Mouse (Mus musculus) limb, embryonic 11.5 days (tissue): ENCODE results near the gene Xylt2. TPM values are rescaled to one million over a fixed set of nuclear protein-coding genes. Genes with fewer than 3 reads are reported as not detected.

Experiments used
- ATAC-seq: fragments of 200-750 bp; cut with Nextera tagmentation; 2 replicates; pipeline ENCODE4 v1.8.0; 2017; ENCODE audit warnings: low read depth; ENCODE audit not compliant: insufficient number of reproducible peaks, low FRiP score, low TSS enrichment
- DNase-seq: peaks from one replicate; pipeline ENCODE4 v3.0.0-alpha.2; 2015; ENCODE audit warnings: low spot score
- H3K27ac ChIP-seq: fragments of 300-500 bp; sonication (generic); replicated peaks from 2 replicates; pipeline ENCODE4 v1.5.1; 2014; ENCODE audit warnings: low read depth, mild to moderate bottlenecking, low read length
- H3K27me3 ChIP-seq: fragments of 300-500 bp; sonication (generic); 2 replicates; pipeline ENCODE4 v1.6.1; 2014; ENCODE audit warnings: mild to moderate bottlenecking, low read length, mixed read lengths; ENCODE audit not compliant: control insufficient read depth, insufficient read depth
- H3K36me3 ChIP-seq: fragments of 300-500 bp; sonication (generic); 2 replicates; pipeline ENCODE4 v1.6.1; 2014; ENCODE audit warnings: mild to moderate bottlenecking, low read length, moderate library complexity, mixed read lengths; ENCODE audit not compliant: control insufficient read depth, insufficient read depth
- H3K4me1 ChIP-seq: fragments of 300-500 bp; sonication (generic); 2 replicates; pipeline ENCODE4 v1.6.1; 2014; ENCODE audit warnings: low read length, mixed read lengths; ENCODE audit not compliant: control insufficient read depth, insufficient read depth
- H3K4me2 ChIP-seq: fragments of 300-500 bp; sonication (generic); 2 replicates; pipeline ENCODE4 v1.6.1; 2014; ENCODE audit warnings: low read depth, mild to moderate bottlenecking, moderate library complexity; ENCODE audit not compliant: severe bottlenecking
- H3K4me3 ChIP-seq: fragments of 300-500 bp; sonication (generic); 2 replicates; pipeline ENCODE4 v1.5.1; 2014; ENCODE audit warnings: low read depth, low read length
- H3K9ac ChIP-seq: fragments of 300-500 bp; sonication (generic); 2 replicates; pipeline ENCODE4 v1.6.1; 2014; ENCODE audit warnings: mild to moderate bottlenecking, low read length
- H3K9me3 ChIP-seq: fragments of 300-500 bp; sonication (generic); 2 replicates; pipeline ENCODE4 v1.6.1; 2016; ENCODE audit warnings: low read length; ENCODE audit not compliant: control insufficient read depth
- WGBS: fragments of 180-500 bp; shearing (Covaris S2); extraction: QIAGEN DNeasy Blood & Tissue Kit; methylation state at CpG from one replicate; pipeline ENCODE4 v1.1.7; 2014; 5-methylcytosine and 5-hydroxymethylcytosine counted together
- polyA plus RNA-seq: library from polyadenylated mRNA; unstranded; fragments of >200 nt; fragmentation: Nextera tagmentation; extraction: Ambion mirVana; gene quantifications from 2 replicates; pipeline ENCODE4 v1.2.1, GENCODE M21; 2014

Gene Xylt2
- polyA plus RNA-seq, 1 experiment from 2014 or later = 16.2 TPM

GRCm38 (mm10) chr11:94687178-94687577 is 9.9 kb upstream of the Xylt2 start:
- H3K36me3 ChIP-seq = no peaks in the 10 kb centered on the region
- no peaks in the 10 kb centered on the region for H3K9me3 ChIP-seq
- H3K27me3 ChIP-seq = no peaks in the 10 kb centered on the region
- ATAC-seq (no peak), DNase-seq (no peak)
- H3K27ac ChIP-seq = no peak overlapping the region
- no peak overlapping the region for H3K4me3 ChIP-seq
- H3K4me2 ChIP-seq = no peak overlapping the region
- no peak overlapping the region for H3K9ac ChIP-seq
- WGBS = 87% methylated on average over 6 of the region's 6 CpGs
- no peaks in the 10 kb centered on the region for H3K4me1 ChIP-seq

- no peak for DNase-seq
- no peak for ATAC-seq
- Histone ChIP-seq H3K4me1 (peaks cover 4% of the 10 kb centered on the region), H3K4me3 (no peak overlapping the region), H3K27me3 (no peaks in the 10 kb centered on the region), H3K27ac (no peak overlapping the region), H3K9me3 (no peaks in the 10 kb centered on the region), H3K36me3 (no peaks in the 10 kb centered on the region), H3K9ac (no peak overlapping the region), H3K4me2 (no peak overlapping the region)
- WGBS = 84% methylated on average over 7 of the region's 7 CpGs
Observed at GRCm38 (mm10) chr11:94682427-94682826, 5.1 kb upstream of the Xylt2 start.

DNA sequence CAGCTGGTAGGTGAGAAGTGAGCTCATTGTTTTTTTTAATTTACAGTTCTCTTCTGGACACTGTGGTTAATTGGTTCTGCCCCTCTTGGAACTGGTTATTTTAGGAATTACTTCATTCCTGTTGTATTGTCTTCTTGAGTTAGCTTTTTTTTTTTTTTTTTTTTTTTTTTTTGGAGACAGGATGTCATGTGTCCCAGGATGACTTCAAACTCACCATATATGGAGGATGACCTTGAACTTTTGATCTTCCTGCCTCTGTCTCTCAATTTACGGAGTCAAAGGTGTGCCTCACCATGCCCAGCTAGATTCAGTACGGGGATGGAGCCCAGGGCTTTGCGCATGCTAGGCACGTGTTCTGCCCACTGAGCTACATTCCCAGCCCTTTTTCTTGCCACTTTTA is 4.3 kb upstream of the Xylt2 start:
- Histone ChIP-seq H3K9ac (no peak overlapping the region), H3K4me1 (peaks cover 4% of the 10 kb centered on the region), H3K4me3 (no peak overlapping the region), H3K36me3 (no peaks in the 10 kb centered on the region), H3K9me3 (no peaks in the 10 kb centered on the region), H3K27ac (no peak overlapping the region), H3K27me3 (no peaks in the 10 kb centered on the region), H3K4me2 (no peak overlapping the region)
- DNase-seq (no peak), ATAC-seq (no peak)
- 77% methylated on average over 4 of the region's 4 CpGs for WGBS

- no peak for DNase-seq
- no peak overlapping the region for H3K4me2 ChIP-seq
- no peak overlapping the region for H3K27ac ChIP-seq
- no peaks in the 10 kb centered on the region for H3K36me3 ChIP-seq
- peaks cover 13% of the 10 kb centered on the region for H3K4me1 ChIP-seq
- no peak overlapping the region for H3K9ac ChIP-seq
- ATAC-seq = no peak
- H3K27me3 ChIP-seq = no peaks in the 10 kb centered on the region
- H3K9me3 ChIP-seq = no peaks in the 10 kb centered on the region
- no peak overlapping the region for H3K4me3 ChIP-seq
Observed at GRCm38 (mm10) chr11:94680639-94681038, 3.3 kb upstream of the Xylt2 start.

- Histone ChIP-seq H3K4me2 (peak overlapping the region; percentile 83), H3K27ac (no peak overlapping the region), H3K4me3 (peak overlapping the region; percentile 85), H3K27me3 (no peaks in the 10 kb centered on the region), H3K9ac (peak overlapping the region; percentile 96; the same call in 1 of the 2 replicates), H3K4me1 (peaks cover 14% of the 10 kb centered on the region), H3K9me3 (no peaks in the 10 kb centered on the region), H3K36me3 (no peaks in the 10 kb centered on the region)
- peak; percentile 72 for ATAC-seq
- DNase-seq = no peak
- 32% methylated on average over 15 of the region's 15 CpGs for WGBS
Observed at GRCm38 (mm10) chr11:94677607-94678145, 361 bp upstream of the Xylt2 start.

- Histone ChIP-seq H3K9ac (peak overlapping the region; percentile 96), H3K36me3 (no peaks in the 10 kb centered on the region), H3K4me3 (peak overlapping the region; percentile 85), H3K4me2 (peak overlapping the region; percentile 83), H3K4me1 (peaks cover 14% of the 10 kb centered on the region), H3K9me3 (no peaks in the 10 kb centered on the region), H3K27ac (no peak overlapping the region), H3K27me3 (no peaks in the 10 kb centered on the region)
- no peak for DNase-seq
- 34% methylated on average over 4 of the region's 4 CpGs for WGBS
- ATAC-seq = no peak
Observed at GRCm38 (mm10) chr11:94676308-94676707, 1.0 kb downstream of the Xylt2 start.

- no peak overlapping the region; the same call in 1 of the 2 replicates for H3K9ac ChIP-seq
- no peak overlapping the region for H3K27ac ChIP-seq
- no peaks in the 10 kb centered on the region for H3K9me3 ChIP-seq
- no peak overlapping the region for H3K4me3 ChIP-seq
- DNase-seq (no peak), ATAC-seq (no peak)
- peaks cover 14% of the 10 kb centered on the region for H3K4me1 ChIP-seq
- no peaks in the 10 kb centered on the region for H3K27me3 ChIP-seq
- no peak overlapping the region for H3K4me2 ChIP-seq
- WGBS = 84% methylated on average over 5 of the region's 5 CpGs
- no peaks in the 10 kb centered on the region for H3K36me3 ChIP-seq
Observed at GRCm38 (mm10) chr11:94675446-94675845, 1.9 kb downstream of the Xylt2 start.

- DNase-seq = no peak
- Histone ChIP-seq H3K4me3 (no peak overlapping the region), H3K4me2 (no peak overlapping the region), H3K27ac (no peak overlapping the region), H3K36me3 (no peaks in the 10 kb centered on the region), H3K9ac (no peak overlapping the region), H3K9me3 (no peaks in the 10 kb centered on the region), H3K27me3 (no peaks in the 10 kb centered on the region), H3K4me1 (peaks cover 14% of the 10 kb centered on the region)
- ATAC-seq = no peak
- 89% methylated on average over 5 of the region's 5 CpGs for WGBS
Observed at GRCm38 (mm10) chr11:94674984-94675383, 2.3 kb downstream of the Xylt2 start.

DNA sequence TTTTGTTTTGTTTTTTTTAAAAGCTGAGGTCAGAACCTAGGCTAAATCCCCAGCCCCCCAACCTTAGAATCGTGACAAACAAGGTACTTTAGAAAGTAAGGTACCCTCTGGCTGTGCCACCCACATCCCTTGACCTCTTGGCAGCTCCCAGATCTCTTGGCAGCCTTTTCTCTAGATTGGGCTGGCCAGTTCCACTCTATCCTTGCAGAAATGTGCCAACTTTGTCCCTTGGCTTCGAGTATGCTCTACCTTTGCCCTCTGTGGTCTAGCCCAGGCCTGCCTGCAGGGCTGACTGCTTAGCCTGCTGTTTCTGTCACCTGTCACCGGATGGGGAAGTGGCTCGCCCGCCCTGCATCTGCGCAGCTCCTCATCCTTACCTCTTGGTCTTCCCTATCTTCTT is 12.0 kb downstream of the Xylt2 start:
- H3K4me2 ChIP-seq = no peak overlapping the region
- no peak overlapping the region for H3K4me3 ChIP-seq
- no peak for DNase-seq
- no peak overlapping the region for H3K27ac ChIP-seq
- H3K9me3 ChIP-seq = no peaks in the 10 kb centered on the region
- peaks cover 38% of the 10 kb centered on the region for H3K36me3 ChIP-seq
- 95% methylated on average over 6 of the region's 6 CpGs for WGBS
- H3K9ac ChIP-seq = no peak overlapping the region
- ATAC-seq = no peak
- H3K27me3 ChIP-seq = no peaks in the 10 kb centered on the region
- no peaks in the 10 kb centered on the region for H3K4me1 ChIP-seq
